Mouse (Mus musculus) CH12.LX (cell line): ENCODE results near the gene Cdc42ep1. TPM values are rescaled to one million over a fixed set of nuclear protein-coding genes. Genes with fewer than 3 reads are reported as not detected.
"Not testable (repeated sequence)": the region's sequence is repeated elsewhere in the genome, so short reads cannot be mapped to it uniquely, and the experiment has no call there.

Source experiments
- DNase-seq: peaks from one replicate; pipeline ENCODE4 v3.0.0-alpha.2; 2013; ENCODE audit errors: extremely low read depth
- H3K27ac ChIP-seq: 2 replicates; pipeline ENCODE4 v1.5.1; 2012; ENCODE audit warnings: low read depth, mild to moderate bottlenecking, control low read depth, moderate library complexity; ENCODE audit not compliant: insufficient read depth
- H3K27me3 ChIP-seq: replicated peaks from 2 replicates; pipeline ENCODE3; 2012; ENCODE audit warnings: inconsistent platforms
- H3K36me3 ChIP-seq, 2 experiments: replicated peaks in 1 of 2; 2 replicates each; pipeline versions ENCODE3 to v1.6.1; 2012; ENCODE audit warnings: inconsistent platforms in 1 of 2, low read length in 1 of 2, mild to moderate bottlenecking in 1 of 2, mixed read lengths in 1 of 2, moderate library complexity in 1 of 2; ENCODE audit not compliant: control insufficient read depth in 1 of 2, insufficient read depth in 1 of 2
- H3K4me1 ChIP-seq, 2 experiments: 2 replicates each; pipeline ENCODE4 v1.6.1; 2012; ENCODE audit warnings: inconsistent platforms in 1 of 2, moderate library complexity in 1 of 2; ENCODE audit not compliant: insufficient read depth in 2 of 2, control insufficient read depth in 1 of 2
- H3K4me2 ChIP-seq: 2 replicates; pipeline ENCODE4 v1.6.1; 2012; ENCODE audit warnings: low read depth, mild to moderate bottlenecking, control low read depth; ENCODE audit not compliant: poor library complexity, insufficient read depth, severe bottlenecking
- H3K4me3 ChIP-seq, 3 experiments: fragments of 150-350 bp in 1 of 3; sonication (generic) in 1 of 3; replicated peaks in 1 of 3; 2 replicates each; pipeline versions ENCODE3 to v1.5.1; 2011 to 2012; ENCODE audit warnings: low read depth in 2 of 3, low read length in 2 of 3, mild to moderate bottlenecking in 2 of 3, moderate library complexity in 2 of 3, control low read depth in 1 of 3, improper control_type of control experiment in 1 of 3, inconsistent platforms in 1 of 3, mixed read lengths in 1 of 3; ENCODE audit not compliant: poor library complexity in 1 of 3
- H3K79me2 ChIP-seq: replicated peaks from 2 replicates; pipeline ENCODE4 v1.6.1; 2012; ENCODE audit warnings: mild to moderate bottlenecking, moderate library complexity; ENCODE audit not compliant: control insufficient read depth, poor library complexity, insufficient read depth, severe bottlenecking; ENCODE audit errors: extremely low read depth
- H3K9ac ChIP-seq: 2 replicates; pipeline ENCODE4 v1.6.1; 2012; ENCODE audit warnings: low read depth, mild to moderate bottlenecking, control low read depth, moderate library complexity; ENCODE audit not compliant: insufficient read depth
- H3K9me3 ChIP-seq: replicated peaks from 2 replicates; pipeline ENCODE3; 2012; ENCODE audit warnings: low read length, inconsistent platforms, mixed read lengths
- BHLHE40 ChIP-seq: IDR thresholded peaks from 2 replicates; pipeline ENCODE4 v1.6.1; 2011; ENCODE audit warnings: mild to moderate bottlenecking, low read depth, low read length, improper control_type of control experiment
- CHD1 ChIP-seq: IDR thresholded peaks from 2 replicates; pipeline ENCODE4 v1.6.1; 2012; ENCODE audit warnings: low read depth, low read length, improper control_type of control experiment, inconsistent platforms
- CHD2 ChIP-seq: IDR thresholded peaks from 2 replicates; pipeline ENCODE4 v1.6.1; 2011; ENCODE audit warnings: low read length, improper control_type of control experiment
- E2F4 ChIP-seq: IDR thresholded peaks from 2 replicates; pipeline ENCODE4 v1.6.1; 2011; ENCODE audit warnings: low read depth, low read length, improper control_type of control experiment; ENCODE audit not compliant: insufficient replicate concordance
- ELF1 ChIP-seq: IDR thresholded peaks from 2 replicates; pipeline ENCODE4 v1.6.1; 2014; ENCODE audit warnings: low read depth, mild to moderate bottlenecking, inconsistent platforms, low read length, improper control_type of control experiment
- ETS1 ChIP-seq: conservative IDR thresholded peaks from 2 replicates; pipeline ENCODE4 v1.6.1; 2012; ENCODE audit warnings: low read depth, mild to moderate bottlenecking, inconsistent platforms, low read length, improper control_type of control experiment, moderate library complexity
- HCFC1 ChIP-seq: IDR thresholded peaks from 2 replicates; pipeline ENCODE4 v1.6.1; 2012; ENCODE audit warnings: low read depth, mild to moderate bottlenecking, inconsistent platforms, low read length, improper control_type of control experiment
- IRF4 ChIP-seq: IDR thresholded peaks from 2 replicates; pipeline ENCODE4 v1.6.1; 2014; ENCODE audit warnings: low read depth, mild to moderate bottlenecking, inconsistent platforms, low read length, improper control_type of control experiment
- JUN ChIP-seq: IDR thresholded peaks from 2 replicates; pipeline ENCODE4 v1.6.1; 2011; ENCODE audit warnings: low read depth, mild to moderate bottlenecking, low read length, improper control_type of control experiment, moderate library complexity; ENCODE audit not compliant: insufficient read depth
- JUND ChIP-seq: conservative IDR thresholded peaks from 2 replicates; pipeline ENCODE4 v1.6.1; 2011; ENCODE audit warnings: low read depth, low read length, improper control_type of control experiment
- KAT2A ChIP-seq: IDR thresholded peaks from 2 replicates; pipeline ENCODE4 v1.6.1; 2012; ENCODE audit warnings: low read length, improper control_type of control experiment, inconsistent platforms; ENCODE audit not compliant: insufficient replicate concordance
- MAX ChIP-seq: IDR thresholded peaks from 2 replicates; pipeline ENCODE4 v1.6.1; 2011; ENCODE audit warnings: low read length, improper control_type of control experiment
- MEF2A ChIP-seq: IDR thresholded peaks from 2 replicates; pipeline ENCODE4 v1.6.1; 2014; ENCODE audit warnings: low read depth, mild to moderate bottlenecking, inconsistent platforms, low read length, improper control_type of control experiment, borderline replicate concordance
- MXI1 ChIP-seq: IDR thresholded peaks from 2 replicates; pipeline ENCODE4 v1.6.1; 2011; ENCODE audit warnings: mild to moderate bottlenecking, low read depth, low read length, improper control_type of control experiment
- RAD21 ChIP-seq: IDR thresholded peaks from 2 replicates; pipeline ENCODE4 v1.6.1; 2011; ENCODE audit warnings: low read depth, mild to moderate bottlenecking, low read length, improper control_type of control experiment, moderate library complexity
- SIN3A ChIP-seq: IDR thresholded peaks from 2 replicates; pipeline ENCODE4 v1.6.1; 2012; ENCODE audit warnings: low read length, improper control_type of control experiment, inconsistent platforms
- SMC3 ChIP-seq: IDR thresholded peaks from 2 replicates; pipeline ENCODE4 v1.6.1; 2011; ENCODE audit warnings: low read depth, low read length, improper control_type of control experiment
- TBP ChIP-seq: conservative IDR thresholded peaks from 2 replicates; pipeline ENCODE4 v1.6.1; 2011; ENCODE audit warnings: low read depth, low read length, improper control_type of control experiment
- TCF12 ChIP-seq: IDR thresholded peaks from 2 replicates; pipeline ENCODE4 v1.6.1; 2014; ENCODE audit warnings: low read depth, mild to moderate bottlenecking, inconsistent platforms, low read length, improper control_type of control experiment
- USF1 ChIP-seq: IDR thresholded peaks from 2 replicates; pipeline ENCODE4 v1.6.1; 2014; ENCODE audit warnings: low read depth, mild to moderate bottlenecking, inconsistent platforms, low read length, improper control_type of control experiment
- ZKSCAN1 ChIP-seq: IDR thresholded peaks from 2 replicates; pipeline ENCODE4 v1.6.1; 2012; ENCODE audit warnings: low read depth, inconsistent platforms, low read length, improper control_type of control experiment, borderline replicate concordance
- ZMIZ1 ChIP-seq: IDR thresholded peaks from 2 replicates; pipeline ENCODE4 v1.6.1; 2012; ENCODE audit warnings: low read depth, mild to moderate bottlenecking, inconsistent platforms, low read length, improper control_type of control experiment
- dilution Hi-C: fragments of 300-500 bp; cut with MboI; formaldehyde crosslinking; loops from 2 replicates; pipeline ENCODE4 v1.14.3; 2020; ENCODE audit warnings: low sequenced_read_pairs; ENCODE audit not compliant: extremely low pct_unique_long_range_greater_than_20kb, extremely low pct_ligation_motif_present
- in situ Hi-C: fragments of 300-500 bp; cut with MboI; formaldehyde crosslinking; loops from 3 replicates; pipeline ENCODE4 v1.14.3; 2019; ENCODE audit warnings: low sequenced_read_pairs, low pct_ligation_motif_present, low pct_unique_long_range_greater_than_20kb, mixed read lengths
- polyA plus RNA-seq: library from polyadenylated mRNA; unstranded; fragments of >175 nt; gene quantifications from 2 replicates; pipeline ENCODE4 v1.2.1, GENCODE M21; 2012; ENCODE audit warnings: low read depth; ENCODE audit not compliant: insufficient read length
- total RNA-seq, 2 experiments: library from RNA; depleted of rRNA; stranded (reverse); fragments of 300-350 nt in 1 of 2; fragments of >200 nt in 1 of 2; gene quantifications; 2 replicates each; pipeline ENCODE4 v1.2.3; 2012 to 2014

The Cdc42ep1 gene
- total and polyA plus RNA-seq, 3 experiments, result not detected

DNA sequence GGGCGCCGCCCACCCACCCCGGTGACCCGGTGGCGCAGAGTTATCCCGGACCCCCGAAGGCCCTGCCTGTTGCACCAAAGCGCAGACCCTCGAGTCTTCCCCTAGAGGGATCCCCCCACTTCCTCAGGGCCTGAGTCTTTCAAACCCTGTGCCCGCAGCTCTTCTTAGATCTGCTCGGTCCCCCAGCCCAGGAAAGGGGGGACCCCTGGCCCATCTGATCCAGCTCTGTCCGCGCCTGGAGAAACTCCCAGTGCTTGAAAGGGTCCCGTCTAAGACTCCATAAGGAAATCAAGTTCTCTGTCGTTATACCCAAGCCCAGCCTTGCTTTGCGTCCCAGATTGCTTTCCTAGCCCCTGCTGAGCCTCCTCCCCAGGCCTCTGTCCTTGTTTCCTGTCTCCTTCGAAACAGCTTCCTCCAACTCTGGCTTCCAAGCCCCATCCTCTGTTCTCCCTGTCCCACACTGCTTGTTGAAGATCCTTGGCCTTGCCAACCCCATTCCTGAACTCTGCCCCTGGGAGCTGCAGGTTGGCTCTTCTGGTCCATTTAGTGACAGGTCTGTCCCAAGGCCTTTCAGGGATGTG lies 35.5 kb downstream of the Cdc42ep1 start:
- Histone ChIP-seq H3K36me3 (peaks cover 25 to 38% of the 10 kb centered on the region in 2 experiments), H3K4me1 (peaks cover 0 to 28% of the 10 kb centered on the region in 2 experiments; a peak in 2 of 4 replicates), H3K27ac (no peak overlapping the region), H3K4me3 (peak overlapping the region; percentile 49 to 75 (median 68)), H3K27me3 (peaks cover 24% of the 10 kb centered on the region), H3K4me2 (peak overlapping the region; percentile 66), H3K9ac (peak overlapping the region; percentile 90), H3K9me3 (no peaks in the 10 kb centered on the region), H3K79me2 (0 out of 2 replicates have a peak, but pooled peaks cover 4% of the 10 kb centered on the region)
- no peak for TF ChIP-seq CHD1
- TF ChIP-seq IRF4, result no peak
- DNase-seq, result no peak
- in situ Hi-C loops, result no loop called here
- dilution Hi-C loops, result no loop called here

- H3K27ac ChIP-seq, DNase-seq, in situ Hi-C loops, H3K9me3 ChIP-seq, dilution Hi-C loops, H3K4me3 ChIP-seq, H3K79me2 ChIP-seq, H3K4me2 ChIP-seq, H3K9ac ChIP-seq: not testable (repeated sequence)
- Histone ChIP-seq H3K4me1 (peaks cover 0 to 28% of the 10 kb centered on the region in 2 experiments; a peak in 2 of 4 replicates), H3K36me3 (peaks cover 35 to 48% of the 10 kb centered on the region in 2 experiments), H3K27me3 (peaks cover 18% of the 10 kb centered on the region)
- TF ChIP-seq BHLHE40, result 0 out of 2 replicates have a peak, but pooled peaks have one; percentile 16
Observed at GRCm38 (mm10) chr15:78878792-78879516, 36.5 kb downstream of the Cdc42ep1 start.

- Histone ChIP-seq H3K27ac (no peak overlapping the region), H3K36me3 (peaks cover 46 to 61% of the 10 kb centered on the region in 2 experiments), H3K4me1 (peaks cover 0 to 28% of the 10 kb centered on the region in 2 experiments; a peak in 2 of 4 replicates), H3K9ac (no peak overlapping the region), H3K79me2 (0 out of 2 replicates have a peak, but pooled peaks cover 4% of the 10 kb centered on the region), H3K4me2 (no peak overlapping the region), H3K27me3 (peaks cover 4% of the 10 kb centered on the region), H3K4me3 (no peak overlapping the region), H3K9me3 (no peaks in the 10 kb centered on the region)
- dilution Hi-C loops, result no loop called here
- TF ChIP-seq ETS1 (no peak), MAX (no peak), RAD21 (no peak), TCF12 (no peak), E2F4 (no peak), HCFC1 (no peak), SIN3A (no peak), ZMIZ1 (no peak), MXI1 (no peak), MEF2A (no peak), ELF1 (no peak), TBP (no peak), SMC3 (no peak), CHD2 (no peak), BHLHE40 (no peak), KAT2A (no peak), JUND (no peak), JUN (no peak), USF1 (no peak), ZKSCAN1 (no peak)
- DNase-seq, result no peak
- in situ Hi-C loops, result no loop called here
Observed at GRCm38 (mm10) chr15:78880432-78880831, 38.0 kb downstream of the Cdc42ep1 start.
